Mouse (Mus musculus): ENCODE results near the gene Trim14. TPM values are rescaled to one million over a fixed set of nuclear protein-coding genes. Genes with fewer than 3 reads are reported as not detected.
A peak's percentile ranks its signal among the peaks of the same experiment; 100 is the strongest.

The Trim14 gene
- polyA plus RNA-seq, 1 experiment from 2014 or later, result 5.2 TPM

GRCm38 (mm10) chr4:46562841-46563240 is 26.9 kb upstream of the Trim14 start:
- Histone ChIP-seq H3K27me3 (replicated peaks; ENCODE audit: insufficient read depth, low read length) (no peaks in the 10 kb centered on the region), H3K4me3 (ENCODE audit: low read depth, low read length) (no peak overlapping the region), H3K4me1 (ENCODE audit: insufficient read depth, low read depth, low read length) (no peaks in the 10 kb centered on the region), H3K9ac (replicated peaks; ENCODE audit: low read depth) (no peak overlapping the region), H3K4me2 (replicated peaks; ENCODE audit: low read depth, low read length) (no peak overlapping the region), H3K36me3 (ENCODE audit: insufficient read depth, low read length) (no peaks in the 10 kb centered on the region), H3K9me3 (ENCODE audit: low read length) (no peaks in the 10 kb centered on the region), H3K27ac (ENCODE audit: low read length) (no peak overlapping the region)
- DNase-seq (ENCODE audit: low spot score) (no peak), ATAC-seq (no peak)
- TF ChIP-seq CTCF (IDR thresholded peaks at IDR 0.05) (no peak), EP300 (IDR thresholded peaks at IDR 0.05) (no peak)
- WGBS, result 97% methylated on average over 14 of the region's 14 CpGs

- H3K27ac ChIP-seq (ENCODE audit: low read length), result no peak overlapping the region
- no peaks in the 10 kb centered on the region for H3K27me3 ChIP-seq (replicated peaks; ENCODE audit: insufficient read depth, low read length)
- no peak overlapping the region for H3K4me2 ChIP-seq (replicated peaks; ENCODE audit: low read depth, low read length)
- DNase-seq (ENCODE audit: low spot score), result no peak
- H3K4me1 ChIP-seq (ENCODE audit: insufficient read depth, low read depth, low read length), result no peaks in the 10 kb centered on the region
- no peak for TF ChIP-seq EP300 (IDR thresholded peaks at IDR 0.05)
- no peak for TF ChIP-seq CTCF (IDR thresholded peaks at IDR 0.05)
- H3K9me3 ChIP-seq (ENCODE audit: low read length), result no peaks in the 10 kb centered on the region
- H3K9ac ChIP-seq (replicated peaks; ENCODE audit: low read depth), result no peak overlapping the region
- WGBS, result 69% methylated on average over 5 of the region's 5 CpGs
- no peak for ATAC-seq
- no peak overlapping the region for H3K4me3 ChIP-seq (ENCODE audit: low read depth, low read length)
- H3K36me3 ChIP-seq (ENCODE audit: insufficient read depth, low read length), result no peaks in the 10 kb centered on the region
These were observed 26.1 kb upstream of the Trim14 start for GRCm38 (mm10) chr4:46562037-46562436.

GRCm38 (mm10) chr4:46560069-46560705 is 24.2 kb upstream of the Trim14 start:
- 68% methylated on average over 14 of the region's 14 CpGs for whole genome bisulfite sequencing
- peak; percentile 40 for DNase-seq (ENCODE audit: low spot score)
- Histone ChIP-seq H3K9ac (replicated peaks; ENCODE audit: low read depth) (no peak overlapping the region), H3K27ac (ENCODE audit: low read length) (no peak overlapping the region), H3K4me2 (replicated peaks; ENCODE audit: low read depth, low read length) (no peak overlapping the region), H3K4me1 (ENCODE audit: insufficient read depth, low read depth, low read length) (no peaks in the 10 kb centered on the region), H3K27me3 (replicated peaks; ENCODE audit: insufficient read depth, low read length) (no peaks in the 10 kb centered on the region), H3K36me3 (ENCODE audit: insufficient read depth, low read length) (no peaks in the 10 kb centered on the region), H3K9me3 (ENCODE audit: low read length) (no peaks in the 10 kb centered on the region), H3K4me3 (ENCODE audit: low read depth, low read length) (no peak overlapping the region)
- TF ChIP-seq CTCF (IDR thresholded peaks at IDR 0.05) (no peak), EP300 (IDR thresholded peaks at IDR 0.05) (no peak)
- peak; percentile 32; the same call in 1 of the 2 replicates for ATAC-seq

- DNase-seq (ENCODE audit: low spot score), result no peak
- 0 out of 2 replicates have a peak, but pooled peaks cover 5% of the 10 kb centered on the region for H3K4me1 ChIP-seq (ENCODE audit: insufficient read depth, low read depth, low read length)
These were observed 23.0 kb upstream of the Trim14 start for GRCm38 (mm10) chr4:46558672-46559667.

GRCm38 (mm10) chr4:46556933-46557332 is 21.0 kb upstream of the Trim14 start:
- H3K9me3 ChIP-seq (ENCODE audit: low read length), result no peaks in the 10 kb centered on the region
- H3K4me2 ChIP-seq (replicated peaks; ENCODE audit: low read depth, low read length), result no peak overlapping the region
- H3K27ac ChIP-seq (ENCODE audit: low read length), result no peak overlapping the region
- TF ChIP-seq EP300 (IDR thresholded peaks at IDR 0.05) (no peak), CTCF (IDR thresholded peaks at IDR 0.05) (no peak)
- no peaks in the 10 kb centered on the region for H3K27me3 ChIP-seq (replicated peaks; ENCODE audit: insufficient read depth, low read length)
- H3K9ac ChIP-seq (replicated peaks; ENCODE audit: low read depth), result no peak overlapping the region
- no peak for DNase-seq (ENCODE audit: low spot score)
- H3K36me3 ChIP-seq (ENCODE audit: insufficient read depth, low read length), result no peaks in the 10 kb centered on the region
- no peak for ATAC-seq
- H3K4me3 ChIP-seq (ENCODE audit: low read depth, low read length), result no peak overlapping the region
- 66% methylated on average over 3 of the region's 3 CpGs for WGBS
- H3K4me1 ChIP-seq (ENCODE audit: insufficient read depth, low read depth, low read length), result 0 out of 2 replicates have a peak, but pooled peaks cover 5% of the 10 kb centered on the region

More at GRCm38 (mm10) chr4:46558672-46559667, 23.0 kb upstream of the Trim14 start:
- no peak overlapping the region for H3K4me3 ChIP-seq (ENCODE audit: low read depth, low read length)
- H3K36me3 ChIP-seq (ENCODE audit: insufficient read depth, low read length), result no peaks in the 10 kb centered on the region
- no peak overlapping the region for H3K4me2 ChIP-seq (replicated peaks; ENCODE audit: low read depth, low read length)
- no peaks in the 10 kb centered on the region for H3K9me3 ChIP-seq (ENCODE audit: low read length)
- no peak overlapping the region for H3K27ac ChIP-seq (ENCODE audit: low read length)
- TF ChIP-seq EP300 (IDR thresholded peaks at IDR 0.05) (no peak), CTCF (IDR thresholded peaks at IDR 0.05) (no peak)
- ATAC-seq, result no peak
- H3K9ac ChIP-seq (replicated peaks; ENCODE audit: low read depth), result no peak overlapping the region
- WGBS, result 53% methylated on average over 21 of the region's 22 CpGs
- no peaks in the 10 kb centered on the region for H3K27me3 ChIP-seq (replicated peaks; ENCODE audit: insufficient read depth, low read length)

- no peak overlapping the region for H3K9ac ChIP-seq (replicated peaks; ENCODE audit: low read depth)
- 72% methylated on average over 9 of the region's 9 CpGs for WGBS
These were observed 19.8 kb upstream of the Trim14 start for GRCm38 (mm10) chr4:46555762-46556161.

More at GRCm38 (mm10) chr4:46555762-46556161, 19.8 kb upstream of the Trim14 start:
- ATAC-seq (peak; percentile 52), DNase-seq (ENCODE audit: low spot score) (peak; percentile 68)
- Histone ChIP-seq H3K27ac (ENCODE audit: low read length) (no peak overlapping the region), H3K27me3 (replicated peaks; ENCODE audit: insufficient read depth, low read length) (no peaks in the 10 kb centered on the region), H3K9me3 (ENCODE audit: low read length) (no peaks in the 10 kb centered on the region), H3K36me3 (ENCODE audit: insufficient read depth, low read length) (no peaks in the 10 kb centered on the region), H3K4me2 (replicated peaks; ENCODE audit: low read depth, low read length) (no peak overlapping the region), H3K4me1 (ENCODE audit: insufficient read depth, low read depth, low read length) (0 out of 2 replicates have a peak, but pooled peaks cover 5% of the 10 kb centered on the region), H3K4me3 (ENCODE audit: low read depth, low read length) (no peak overlapping the region)
- TF ChIP-seq EP300 (IDR thresholded peaks at IDR 0.05) (no peak), CTCF (IDR thresholded peaks at IDR 0.05) (no peak)
